Mouse (Mus musculus): ENCODE data around the gene A830031A19Rik.

A830031A19Rik gene

GRCm38 (mm10) chr11:24095656-24096353 is 21.0 kb upstream of the A830031A19Rik start:
- DNase-seq (ENCODE audit: low spot score) = no peak

DNA sequence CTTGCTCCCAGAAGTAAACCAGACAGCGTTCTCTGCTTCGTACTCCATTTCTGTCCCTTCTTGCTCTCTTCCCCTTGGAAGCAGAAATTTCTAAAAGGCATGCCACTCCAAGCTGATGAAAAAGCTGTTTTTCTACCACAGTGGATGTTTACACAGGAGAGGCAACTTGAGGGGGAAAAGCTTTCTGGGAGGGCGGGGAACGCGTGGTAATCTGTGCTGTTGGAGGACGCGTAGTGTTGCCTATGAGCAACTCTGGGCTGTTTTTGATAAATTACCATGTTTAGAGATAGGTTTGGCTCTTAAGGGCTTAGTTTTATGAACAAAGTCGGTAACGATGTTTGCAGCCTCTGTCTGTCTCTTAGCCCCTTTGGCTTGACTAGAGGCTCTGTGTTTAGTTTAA is 20.4 kb upstream of the A830031A19Rik start:
- no peak for DNase-seq (ENCODE audit: low spot score)

DNA sequence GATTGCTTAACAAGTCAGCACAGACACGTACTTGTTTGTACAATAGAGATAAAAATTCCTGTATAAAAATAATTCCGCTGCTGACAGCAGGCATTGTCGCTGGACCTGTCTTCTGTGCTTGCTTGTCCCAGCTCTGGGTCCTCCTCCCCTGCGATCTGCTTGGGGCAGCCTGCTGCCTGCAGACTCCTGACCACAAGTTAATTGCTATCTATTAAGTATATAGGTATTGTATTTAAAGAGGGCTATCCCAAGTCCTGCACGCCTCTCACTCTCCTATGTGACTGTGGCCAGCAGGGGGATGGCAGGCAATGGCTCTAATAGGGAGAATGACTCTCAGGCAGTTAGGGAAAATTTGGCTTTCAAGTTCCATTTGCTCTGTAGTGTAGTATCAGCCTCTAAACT is 19.2 kb upstream of the A830031A19Rik start:
- DNase-seq (ENCODE audit: low spot score) = no peak

DNA sequence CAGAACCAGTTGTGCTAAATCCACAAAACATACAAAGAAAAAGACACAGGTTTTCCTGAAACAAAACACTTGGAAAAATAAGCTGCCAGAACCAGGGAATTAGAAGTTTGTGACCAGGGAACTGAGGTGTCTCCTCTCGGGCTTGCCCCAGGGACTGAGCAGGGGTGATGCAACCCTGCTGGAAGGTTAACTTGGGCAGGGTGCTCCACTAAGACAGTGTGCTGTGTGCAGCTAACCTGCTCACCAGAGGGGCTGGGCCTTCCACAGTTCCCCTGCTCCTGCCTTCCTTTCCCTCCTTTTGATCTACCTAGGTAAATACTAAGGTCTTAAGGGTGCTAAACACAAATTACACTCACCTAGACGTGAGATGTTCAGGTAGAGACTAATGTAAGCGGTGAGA is 17.8 kb upstream of the A830031A19Rik start:
- no peak for DNase-seq (ENCODE audit: low spot score)

DNA sequence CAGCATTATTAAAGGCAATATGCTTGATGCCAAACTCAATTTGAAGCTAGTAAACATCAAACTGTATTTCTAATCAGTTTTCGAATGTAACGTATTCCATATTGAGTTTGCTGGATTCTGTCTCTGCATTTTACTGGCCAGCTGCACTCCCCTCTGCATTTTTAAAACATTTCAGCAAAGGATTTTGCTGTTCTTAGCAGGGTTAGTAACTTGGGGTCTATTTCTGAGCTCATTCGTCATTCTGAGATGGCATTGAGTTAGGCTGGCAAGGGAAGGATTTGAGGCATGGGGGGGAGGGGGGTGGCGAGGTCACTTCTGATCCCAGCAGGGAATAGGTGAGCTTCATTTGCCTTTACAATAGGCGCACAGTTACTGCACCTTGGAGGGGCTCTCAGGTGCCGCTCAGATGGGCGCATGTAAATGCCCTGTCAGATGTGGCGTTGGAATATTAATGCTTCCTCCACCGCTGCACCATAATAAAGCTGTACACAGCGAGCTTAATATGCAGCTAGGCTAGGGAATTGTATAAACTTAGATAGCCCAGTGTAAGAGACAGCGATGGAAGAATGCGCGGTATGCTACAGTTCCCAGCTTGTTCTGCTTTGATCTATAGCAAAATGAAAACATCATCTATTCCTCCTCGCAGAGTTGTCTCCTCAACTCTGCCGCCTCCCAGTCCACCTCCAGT is 16.7 kb upstream of the A830031A19Rik start:
- no peak for DNase-seq (ENCODE audit: low spot score)

GRCm38 (mm10) chr11:24090443-24090842 is 15.6 kb upstream of the A830031A19Rik start:
- DNase-seq (ENCODE audit: low spot score) = no peak

DNA sequence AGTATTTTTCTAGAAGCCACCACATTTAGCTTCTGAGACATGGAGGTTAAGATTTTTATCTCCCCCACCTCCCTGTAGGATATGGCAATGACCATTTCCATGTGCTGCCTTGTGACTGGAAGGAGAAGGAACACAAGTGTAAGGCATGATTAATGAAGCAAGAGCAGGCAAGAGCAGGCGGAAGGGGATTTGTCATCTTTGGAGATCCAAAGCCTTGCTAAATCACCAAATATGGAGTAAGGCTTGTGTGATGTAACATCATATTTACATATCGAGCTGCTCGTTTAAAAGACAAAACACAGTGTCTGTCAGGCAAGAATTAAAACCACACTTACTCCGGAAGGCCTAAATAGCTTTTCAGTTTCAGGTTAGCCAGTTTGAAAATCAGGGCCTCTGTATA is 12.2 kb upstream of the A830031A19Rik start:
- no peak for DNase-seq (ENCODE audit: low spot score)

DNA sequence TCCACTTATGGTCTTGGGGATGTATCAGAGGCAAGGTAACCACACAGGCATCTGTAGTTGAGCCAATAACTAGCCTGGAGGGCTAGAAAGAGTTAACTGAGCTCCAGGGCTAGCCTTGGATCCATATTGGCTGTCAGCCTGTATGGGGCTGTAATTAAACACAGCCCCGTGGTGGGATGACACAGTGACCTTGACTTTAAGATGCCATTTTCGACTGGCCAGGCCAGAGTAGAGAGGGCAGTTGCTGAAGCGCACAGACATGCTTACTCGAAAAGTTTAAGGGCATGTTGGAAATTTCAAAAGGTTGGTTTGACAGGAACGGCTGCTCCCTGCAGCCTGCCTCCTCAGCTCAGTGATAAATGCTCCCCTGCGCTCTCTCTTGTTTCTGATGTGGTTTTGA is 11.1 kb upstream of the A830031A19Rik start:
- no peak for DNase-seq (ENCODE audit: low spot score)

GRCm38 (mm10) chr11:24084590-24084989 is 9.7 kb upstream of the A830031A19Rik start:
- DNase-seq (ENCODE audit: low spot score) = no peak

DNA sequence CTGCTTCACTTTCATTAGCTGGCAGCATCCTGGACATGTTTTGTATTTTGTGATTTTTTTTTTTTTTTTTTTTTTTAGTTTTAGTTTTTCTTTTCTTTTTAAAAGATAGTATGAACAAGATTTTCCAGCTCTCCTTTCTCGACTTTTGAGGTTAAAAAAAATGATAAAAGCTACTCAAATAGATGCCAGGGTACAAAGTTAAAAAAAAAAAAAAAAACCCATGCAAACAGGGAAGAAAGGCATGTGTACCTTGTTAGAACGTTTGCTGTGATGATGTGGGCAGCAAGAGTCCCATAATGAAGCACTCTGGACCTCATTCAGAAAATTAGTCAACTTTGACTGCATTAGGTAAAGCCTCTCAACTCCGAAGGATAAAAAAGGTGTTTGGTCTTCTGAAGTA is 9.2 kb upstream of the A830031A19Rik start:
- DNase-seq (ENCODE audit: low spot score) = no peak

- no peak for DNase-seq (ENCODE audit: low spot score)
Measured at GRCm38 (mm10) chr11:24083423-24083822, 8.6 kb upstream of the A830031A19Rik start.

GRCm38 (mm10) chr11:24083076-24083405 is 8.2 kb upstream of the A830031A19Rik start:
- DNase-seq (ENCODE audit: low spot score) = no peak

- no peak for DNase-seq (ENCODE audit: low spot score)
Measured at GRCm38 (mm10) chr11:24082385-24083075, 7.7 kb upstream of the A830031A19Rik start.

- DNase-seq (ENCODE audit: low spot score) = no peak
Measured at GRCm38 (mm10) chr11:24081687-24082384, 7.0 kb upstream of the A830031A19Rik start.

GRCm38 (mm10) chr11:24081016-24081686 is 6.3 kb upstream of the A830031A19Rik start:
- no peak for DNase-seq (ENCODE audit: low spot score)

GRCm38 (mm10) chr11:24080541-24080940 is 5.7 kb upstream of the A830031A19Rik start:
- DNase-seq (ENCODE audit: low spot score) = no peak

- DNase-seq (ENCODE audit: low spot score) = no peak
Measured at GRCm38 (mm10) chr11:24079392-24080391, 4.8 kb upstream of the A830031A19Rik start.

GRCm38 (mm10) chr11:24078706-24079316 is 4.0 kb upstream of the A830031A19Rik start:
- no peak for DNase-seq (ENCODE audit: low spot score)

- DNase-seq (ENCODE audit: low spot score) = no peak
Measured at GRCm38 (mm10) chr11:24077795-24078705, 3.2 kb upstream of the A830031A19Rik start, which contains the start of gene Bcl11a. Gene Bcl11a (plus strand): TSS chr11:24078056.

Data from adipocyte (in vitro differentiated cells).